In the genomic region with DNA sequence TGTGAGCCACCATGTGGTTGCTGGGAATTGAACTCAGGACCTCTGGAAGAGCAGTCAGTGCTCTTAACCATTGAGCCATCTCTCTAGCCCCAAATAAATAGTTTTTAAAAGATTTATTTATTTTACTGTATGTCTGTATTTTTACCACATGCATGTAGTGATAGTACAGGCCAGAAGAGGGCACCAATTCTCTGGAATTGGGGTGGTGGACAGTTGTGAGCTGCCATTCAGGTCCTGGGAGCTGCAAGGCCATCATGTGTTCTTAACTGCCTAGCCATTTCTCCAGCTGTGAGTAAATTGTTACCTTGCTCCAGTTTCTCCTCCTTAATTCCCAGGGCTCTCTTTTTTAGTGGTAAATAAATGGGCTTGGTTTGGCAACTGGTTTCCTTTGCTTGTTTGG, we compare ENCODE assay signal across 10 mouse cellular contexts. TPM values are rescaled to one million over a fixed set of nuclear protein-coding genes. Genes with fewer than 3 reads are reported as not detected.
A peak's percentile ranks its signal among the peaks of the same experiment; 100 is the strongest.
DNase-seq lines count a peak whose midpoint lies in the region; ATAC-seq and TF ChIP-seq lines count a peak whose summit lies in the region.
"Had no signal": no experiment of that assay in that cellular context is flagged by ENCODE, and none has a peak within 500 bp of the region (broad histone marks: within the 10 kb centered on the region; RNA-seq: fewer than 3 reads in every experiment).

No protein-coding gene starts in this region.

- TF ChIP-seq CTCF in layer of hippocampus, adult 2 months (conservative IDR thresholded peaks at IDR 0.05), result peak; percentile 81

- H3K27ac ChIP-seq in layer of hippocampus, adult 2 months, result no peak overlapping the region
- H3K27ac ChIP-seq: liver, embryonic 15.5 days; stomach, embryonic 15.5 days had no signal

- no peak overlapping the region for H3K4me3 ChIP-seq in layer of hippocampus, adult 2 months
- H3K4me3 ChIP-seq: liver, embryonic 15.5 days; stomach, embryonic 15.5 days had no signal

- DNase-seq in cerebellum, adult 18-20 months, result peak; percentile 30 to 34
- DNase-seq in cerebellum, adult 9-11 months, result no peak
- peak; percentile 26 to 54 for DNase-seq in layer of hippocampus, adult 2 months (ENCODE audit: low spot score in 2 of 2)
- no peak for DNase-seq in layer of hippocampus, postnatal 36 days
- peak; percentile 75 for DNase-seq in 416B (ENCODE audit: low read depth)
- peak; percentile 56 for DNase-seq in brain, adult 2 months (ENCODE audit: low read depth, low spot score)
- peak; percentile 34 to 51 for DNase-seq in kidney, postnatal 4 days

- ATAC-seq in inflammation-experienced regulatory T-cells, adult 6 months, result no peak

RNA-seq across cellular contexts. Expression of gene 3110009E18Rik, which starts 33.2 kb away (rescaled TPM):
- total RNA-seq in layer of hippocampus, adult 2 months (2021), result 1 to 10 TPM; 7.1 to 7.8 TPM
- 1 to 10 TPM; 6.0 to 8.6 TPM for total RNA-seq in layer of hippocampus, postnatal 36 days (2021)
- polyA plus RNA-seq in inflammation-experienced regulatory T-cells, adult 6 months (2017; shearing (Covaris generic)), result 10 to 100 TPM; 23.2 to 27.8 (median 23.7) TPM

RNA-seq across cellular contexts. Expression of gene Dbi, which starts 33.4 kb away (rescaled TPM):
- 100 to 1,000 TPM; 338 to 346 TPM for total RNA-seq in layer of hippocampus, adult 2 months (2021)
- 100 to 1,000 TPM; 379 to 403 TPM for total RNA-seq in layer of hippocampus, postnatal 36 days (2021)
- polyA plus RNA-seq in inflammation-experienced regulatory T-cells, adult 6 months (2017; shearing (Covaris generic)), result 100 to 1,000 TPM; 144 to 324 (median 146) TPM

Comparison
In these comparisons a context has a peak if more than half of its experiments do, and no peak if none do; other contexts are left out.
1. DNase-seq: peak in cerebellum, adult 18-20 months (2 of 2), layer of hippocampus, adult 2 months (2 of 2), 416B (single experiment), brain, adult 2 months (single experiment) and kidney, postnatal 4 days (2 of 2); none in cerebellum, adult 9-11 months (single experiment) and layer of hippocampus, postnatal 36 days (0 of 2).